Mouse (Mus musculus) embryonic facial prominence, embryonic 14.5 days (tissue): ENCODE measurements at regions not wholly inside any gene's neighbourhood (a gene's known extent, or its start where the extent isn't known, plus 50 kb on each side); places are given as distances from the start of the nearest gene placed in this dataset.

ENCODE experiments used
- ATAC-seq: fragments of 200-750 bp; cut with Nextera tagmentation; 2 replicates; pipeline ENCODE4 v1.8.0; 2017; ENCODE audit warnings: low read depth, moderate number of reproducible peaks, moderate TSS enrichment
- DNase-seq: peaks from one replicate; pipeline ENCODE4 v3.0.0-alpha.2; 2015; ENCODE audit warnings: low spot score
- H3K27ac ChIP-seq: fragments of 300-500 bp; sonication (generic); replicated peaks from 2 replicates; pipeline ENCODE4 v1.5.1; 2014; ENCODE audit warnings: low read depth, mild to moderate bottlenecking, low read length, moderate library complexity
- H3K27me3 ChIP-seq: fragments of 300-500 bp; sonication (generic); replicated peaks from 2 replicates; pipeline ENCODE4 v1.6.1; 2014; ENCODE audit warnings: low read length; ENCODE audit not compliant: control insufficient read depth, insufficient read depth
- H3K36me3 ChIP-seq: fragments of 300-500 bp; sonication (generic); 2 replicates; pipeline ENCODE4 v1.6.1; 2014; ENCODE audit warnings: low read length, mixed read lengths; ENCODE audit not compliant: control insufficient read depth, insufficient read depth
- H3K4me1 ChIP-seq: fragments of 300-500 bp; sonication (generic); 2 replicates; pipeline ENCODE4 v1.6.1; 2014; ENCODE audit warnings: antibody characterized with exemption, low read length; ENCODE audit not compliant: control insufficient read depth, insufficient read depth
- H3K4me2 ChIP-seq: fragments of 300-500 bp; sonication (generic); 2 replicates; pipeline ENCODE4 v1.6.1; 2014; ENCODE audit warnings: low read depth, mild to moderate bottlenecking, low read length, moderate library complexity, mixed read lengths
- H3K4me3 ChIP-seq: fragments of 300-500 bp; sonication (generic); 2 replicates; pipeline ENCODE4 v1.5.1; 2014; ENCODE audit warnings: low read depth, mild to moderate bottlenecking, low read length
- H3K9ac ChIP-seq: fragments of 300-500 bp; sonication (generic); 2 replicates; pipeline ENCODE4 v1.6.1; 2014; ENCODE audit warnings: low read depth, mild to moderate bottlenecking, low read length, moderate library complexity, mixed read lengths
- H3K9me3 ChIP-seq: fragments of 300-500 bp; sonication (generic); 2 replicates; pipeline ENCODE4 v1.6.1; 2016; ENCODE audit warnings: low read length; ENCODE audit not compliant: control insufficient read depth
- WGBS: fragments of 180-500 bp; shearing (Covaris S2); extraction: QIAGEN DNeasy Blood & Tissue Kit; methylation state at CpG from one replicate; pipeline ENCODE4 v1.1.7; 2014; 5-methylcytosine and 5-hydroxymethylcytosine counted together

DNA sequence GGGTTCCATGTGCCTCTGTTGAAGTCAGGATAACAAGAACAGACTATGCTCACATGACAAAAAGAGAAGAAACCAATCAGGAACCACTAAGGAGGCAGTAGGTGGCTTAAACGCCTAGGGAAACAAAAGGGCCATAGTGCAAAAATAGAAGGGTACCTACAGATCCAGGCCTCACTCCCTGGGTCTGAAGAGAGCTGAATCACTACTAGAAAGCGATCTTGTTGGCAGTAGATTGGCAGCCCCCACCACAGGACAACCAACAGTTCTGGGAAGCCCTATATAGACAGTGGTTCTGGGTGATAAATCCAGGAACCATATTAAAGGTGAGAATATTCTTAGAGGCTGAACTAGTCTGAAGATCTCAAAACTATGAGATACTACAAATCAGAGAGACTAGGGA lies 498.7 kb downstream of the Fam19a5 start:
- Histone ChIP-seq H3K4me2 (no peak overlapping the region), H3K36me3 (no peaks in the 10 kb centered on the region), H3K9me3 (0 out of 2 replicates have a peak, but pooled peaks cover 4% of the 10 kb centered on the region), H3K27ac (no peak overlapping the region), H3K9ac (no peak overlapping the region), H3K27me3 (no peaks in the 10 kb centered on the region), H3K4me1 (no peaks in the 10 kb centered on the region), H3K4me3 (no peak overlapping the region)
- 75% methylated on average over 2 of the region's 2 CpGs for WGBS
- DNase-seq (no peak), ATAC-seq (no peak)

- 60% methylated on average over 4 of the region's 4 CpGs for WGBS
- Histone ChIP-seq H3K36me3 (no peaks in the 10 kb centered on the region), H3K27ac (no peak overlapping the region), H3K4me2 (no peak overlapping the region), H3K4me3 (no peak overlapping the region), H3K27me3 (no peaks in the 10 kb centered on the region), H3K9ac (no peak overlapping the region), H3K9me3 (no peaks in the 10 kb centered on the region), H3K4me1 (no peaks in the 10 kb centered on the region)
- DNase-seq (no peak), ATAC-seq (no peak)
These were observed 514.0 kb downstream of the Fam19a5 start for GRCm38 (mm10) chr15:88058071-88058470.

DNA sequence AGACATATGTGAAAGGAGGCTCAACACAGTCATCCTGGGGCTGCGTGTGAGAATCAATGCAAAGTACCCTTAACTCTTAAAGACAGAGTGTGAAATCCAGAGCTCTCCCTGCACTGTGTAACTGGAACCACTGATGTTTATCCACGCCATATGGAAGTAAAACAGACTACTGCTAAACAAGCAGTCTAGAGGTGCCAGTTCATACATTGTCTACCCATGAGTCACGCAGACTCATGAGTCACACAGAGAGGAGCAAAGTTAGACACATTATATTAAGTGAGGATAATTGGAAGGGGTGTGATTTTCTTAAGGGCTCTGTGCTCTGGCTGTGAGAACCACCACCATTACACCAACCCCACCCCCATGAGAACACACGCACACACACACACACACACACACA lies 516.8 kb downstream of the Fam19a5 start:
- Histone ChIP-seq H3K27me3 (no peaks in the 10 kb centered on the region), H3K4me1 (no peaks in the 10 kb centered on the region), H3K9ac (no peak overlapping the region), H3K27ac (no peak overlapping the region), H3K9me3 (no peaks in the 10 kb centered on the region), H3K4me2 (no peak overlapping the region), H3K4me3 (no peak overlapping the region), H3K36me3 (no peaks in the 10 kb centered on the region)
- no peak for DNase-seq
- WGBS, result 74% methylated on average over 4 of the region's 4 CpGs
- no peak for ATAC-seq

DNA sequence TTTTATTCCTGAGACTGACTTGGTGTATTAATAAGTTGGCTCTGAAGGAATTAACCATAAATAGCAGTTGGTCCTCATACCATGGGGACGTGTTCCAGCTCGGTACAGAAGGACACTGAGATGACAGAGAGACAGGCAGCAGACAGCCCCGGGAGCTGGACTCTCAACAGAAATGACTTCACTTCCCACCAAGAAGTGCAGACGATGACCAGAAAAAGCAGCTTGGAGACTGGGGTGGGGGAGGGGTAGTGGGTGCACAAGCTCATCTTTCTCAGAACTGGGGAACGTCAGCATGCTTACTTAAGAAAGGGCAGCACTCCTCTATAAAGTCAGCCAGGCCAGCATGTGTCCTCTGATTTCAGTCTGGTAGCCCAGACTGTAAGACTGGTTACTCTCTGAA lies 518.9 kb downstream of the Fam19a5 start:
- ATAC-seq (no peak), DNase-seq (no peak)
- no peaks in the 10 kb centered on the region for H3K27me3 ChIP-seq
- WGBS, result 59% methylated on average over 5 of the region's 5 CpGs
- no peak overlapping the region for H3K27ac ChIP-seq
- H3K4me2 ChIP-seq, result no peak overlapping the region
- no peak overlapping the region for H3K9ac ChIP-seq
- no peaks in the 10 kb centered on the region for H3K36me3 ChIP-seq
- no peaks in the 10 kb centered on the region for H3K4me1 ChIP-seq
- no peak overlapping the region for H3K4me3 ChIP-seq
- no peaks in the 10 kb centered on the region for H3K9me3 ChIP-seq

- H3K9ac ChIP-seq, result no peak overlapping the region
- DNase-seq (no peak), ATAC-seq (no peak)
- no peak overlapping the region for H3K27ac ChIP-seq
- H3K9me3 ChIP-seq, result no peaks in the 10 kb centered on the region
- 65% methylated on average over 3 of the region's 3 CpGs for WGBS
- H3K27me3 ChIP-seq, result no peaks in the 10 kb centered on the region
- no peak overlapping the region for H3K4me2 ChIP-seq
- no peaks in the 10 kb centered on the region for H3K36me3 ChIP-seq
- no peak overlapping the region for H3K4me3 ChIP-seq
- H3K4me1 ChIP-seq, result no peaks in the 10 kb centered on the region
These were observed 524.4 kb downstream of the Fam19a5 start for GRCm38 (mm10) chr15:88068476-88068875.

DNA sequence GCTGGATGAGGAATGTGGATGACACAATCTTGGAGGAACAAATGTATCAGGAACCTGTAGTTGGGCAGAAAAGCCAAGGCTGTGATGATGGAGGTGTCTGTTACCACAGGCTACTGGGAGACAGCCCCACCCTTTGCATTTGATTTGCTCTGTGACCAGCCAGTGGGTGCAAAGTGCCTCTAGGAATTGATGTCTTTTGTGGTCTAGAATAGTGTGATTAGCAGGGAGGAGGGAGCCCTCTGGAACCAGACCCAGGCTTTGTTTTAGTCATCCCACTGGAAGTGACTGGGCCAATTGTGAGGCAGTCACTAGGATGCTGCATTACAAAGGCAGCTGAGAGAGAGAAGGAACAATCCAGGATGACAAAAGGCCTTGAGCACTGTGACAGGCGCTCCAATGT lies 527.4 kb upstream of the Zdhhc25 start:
- Histone ChIP-seq H3K9me3 (no peaks in the 10 kb centered on the region), H3K27ac (no peak overlapping the region), H3K27me3 (no peaks in the 10 kb centered on the region), H3K4me2 (no peak overlapping the region), H3K9ac (no peak overlapping the region), H3K4me3 (no peak overlapping the region), H3K4me1 (no peaks in the 10 kb centered on the region), H3K36me3 (no peaks in the 10 kb centered on the region)
- ATAC-seq (no peak), DNase-seq (no peak)
- WGBS, result 52% methylated on average over 1 of the region's 1 CpGs

DNA sequence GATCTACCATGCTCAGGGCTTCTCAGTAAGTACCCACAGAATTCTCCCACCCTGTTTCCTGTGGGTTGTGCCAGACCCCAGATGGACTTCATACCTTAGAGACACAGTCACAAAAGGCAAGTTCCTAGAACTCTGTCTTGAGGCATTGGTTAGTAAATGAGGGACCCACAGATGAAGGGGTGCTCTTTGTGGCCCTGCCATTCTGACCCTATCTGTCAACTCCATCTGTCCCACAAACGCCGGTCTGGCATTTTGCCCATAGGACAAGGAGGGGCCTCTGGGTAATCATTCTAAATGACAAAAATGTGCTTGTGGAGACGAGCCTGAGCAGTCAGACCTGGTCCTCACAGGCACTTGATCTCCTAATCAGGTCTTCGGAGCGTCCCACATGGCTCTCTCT lies 516.2 kb upstream of the Zdhhc25 start:
- Histone ChIP-seq H3K4me2 (no peak overlapping the region), H3K9ac (no peak overlapping the region), H3K4me1 (no peaks in the 10 kb centered on the region), H3K4me3 (no peak overlapping the region), H3K9me3 (no peaks in the 10 kb centered on the region), H3K27ac (no peak overlapping the region), H3K36me3 (no peaks in the 10 kb centered on the region), H3K27me3 (no peaks in the 10 kb centered on the region)
- no peak for ATAC-seq
- no peak for DNase-seq
- 46% methylated on average over 5 of the region's 5 CpGs for WGBS

DNA sequence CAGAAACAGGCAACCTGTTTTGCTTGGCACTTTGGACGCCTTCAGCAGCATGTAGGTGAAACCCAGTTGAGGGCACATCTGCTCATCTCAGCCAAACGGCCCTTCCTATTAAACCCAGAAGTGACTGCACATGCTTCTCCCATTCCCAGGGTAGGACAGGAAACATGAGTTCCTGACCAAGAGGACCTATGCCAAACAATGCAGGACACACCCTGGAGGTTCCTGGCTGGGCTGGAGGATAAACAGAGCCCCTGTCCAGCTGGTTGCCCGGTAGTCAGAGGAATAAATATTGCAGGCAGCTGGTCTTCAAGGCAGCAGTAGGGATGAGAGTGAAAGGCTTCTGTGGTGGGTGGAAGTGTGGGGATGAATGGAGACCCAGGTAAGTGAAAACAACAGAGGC lies 514.5 kb upstream of the Zdhhc25 start:
- DNase-seq (no peak), ATAC-seq (no peak)
- WGBS, result 59% methylated on average over 3 of the region's 3 CpGs
- Histone ChIP-seq H3K4me2 (no peak overlapping the region), H3K27me3 (no peaks in the 10 kb centered on the region), H3K36me3 (no peaks in the 10 kb centered on the region), H3K4me1 (no peaks in the 10 kb centered on the region), H3K9ac (no peak overlapping the region), H3K9me3 (no peaks in the 10 kb centered on the region), H3K4me3 (no peak overlapping the region), H3K27ac (no peak overlapping the region)

GRCm38 (mm10) chr15:88089486-88089885 lies 510.6 kb upstream of the Zdhhc25 start:
- H3K4me3 ChIP-seq, result no peak overlapping the region
- DNase-seq, result no peak
- H3K9me3 ChIP-seq, result peaks cover 11% of the 10 kb centered on the region
- H3K4me1 ChIP-seq, result no peaks in the 10 kb centered on the region
- no peaks in the 10 kb centered on the region for H3K27me3 ChIP-seq
- H3K27ac ChIP-seq, result no peak overlapping the region
- WGBS, result 54% methylated on average over 4 of the region's 4 CpGs
- no peak overlapping the region for H3K4me2 ChIP-seq
- ATAC-seq, result no peak
- H3K9ac ChIP-seq, result no peak overlapping the region
- no peaks in the 10 kb centered on the region for H3K36me3 ChIP-seq
